Mouse (Mus musculus): ENCODE results near the gene Plekhg3. TPM values are rescaled to one million over a fixed set of nuclear protein-coding genes. Genes with fewer than 3 reads are reported as not detected.

Gene Plekhg3
- total RNA-seq, 1 experiment = 12.1 TPM

DNA sequence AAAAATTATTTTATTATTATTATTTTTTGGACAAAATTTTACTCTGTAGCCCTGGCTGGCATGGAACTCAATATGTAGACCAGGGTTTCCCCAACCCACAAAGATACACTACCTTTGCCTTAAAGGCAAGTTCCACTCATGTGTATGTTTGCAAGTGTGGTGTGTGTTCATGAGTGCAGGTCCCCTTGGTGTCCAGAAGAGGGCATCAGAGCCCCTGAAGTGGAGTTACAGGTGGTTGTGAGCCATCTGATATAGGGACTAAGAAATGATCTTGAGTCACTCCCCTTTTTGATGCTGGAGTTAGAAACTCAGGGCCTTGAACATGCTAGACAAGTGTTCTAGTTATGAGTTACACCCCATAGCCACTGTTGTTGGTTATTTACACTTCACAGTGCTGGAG lies 54.3 kb downstream of the Plekhg3 start:
- in situ Hi-C loops (cut with MboI; ENCODE audit: low sequenced_read_pairs in 2 of 2, unreplicated experiment in 2 of 2) = no loop called here

DNA sequence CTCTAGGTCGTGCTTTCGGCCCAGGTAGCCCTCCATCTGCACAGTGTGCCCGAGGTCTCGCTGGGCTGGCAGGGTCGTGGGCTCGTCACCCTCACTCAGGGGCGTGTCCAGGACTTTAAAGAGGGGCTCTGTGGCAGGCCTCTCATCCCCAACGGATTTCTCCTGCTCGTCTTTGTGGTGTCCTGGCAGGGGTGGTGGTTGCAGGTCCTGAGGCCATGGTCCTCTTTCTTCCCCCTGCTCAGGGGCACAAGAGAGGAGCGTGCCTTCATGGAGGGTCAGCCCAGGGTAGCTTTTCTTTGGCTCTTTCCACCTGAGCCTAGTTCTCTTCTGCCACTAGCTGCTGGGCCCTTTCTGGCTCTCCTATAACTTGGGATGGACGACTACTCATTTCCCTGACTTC lies 56.7 kb downstream of the Plekhg3 start:
- TF ChIP-seq ZNF384 (IDR thresholded peaks at IDR 0.05; ENCODE audit: low read depth, low read length) = no peak
- TF ChIP-seq HCFC1 (IDR thresholded peaks at IDR 0.05; ENCODE audit: borderline replicate concordance, insufficient read depth, low read length) = no peak
- no peak for TF ChIP-seq CHD2 (IDR thresholded peaks at IDR 0.05; ENCODE audit: low read depth, low read length)
- no peak for TF ChIP-seq MAFK (IDR thresholded peaks at IDR 0.05; ENCODE audit: insufficient read depth, low read depth, low read length)
- H3K4me1 ChIP-seq (ENCODE audit: control insufficient read depth in 2 of 2, insufficient read depth in 2 of 2, low read length in 2 of 2, poor library complexity in 1 of 2) = peaks cover 0 to 2% of the 10 kb centered on the region in 2 experiments; a peak in 1 of 4 replicates
- H3K4me3 ChIP-seq (ENCODE audit: insufficient read depth in 1 of 2, low read depth in 1 of 2, low read length in 2 of 2, poor library complexity in 1 of 2, severe bottlenecking in 1 of 2) = no peak overlapping the region
- no peaks in the 10 kb centered on the region for H3K36me3 ChIP-seq (ENCODE audit: control insufficient read depth, insufficient read depth, low read length, poor library complexity, severe bottlenecking)
- no peak overlapping the region for H3K9ac ChIP-seq (ENCODE audit: insufficient read depth, low read depth, low read length, poor library complexity, severe bottlenecking)
- no peak for DNase-seq (ENCODE audit: low read depth, low spot score)
- no peak overlapping the region for H3K27ac ChIP-seq (ENCODE audit: insufficient read depth, low read depth, low read length, poor library complexity, severe bottlenecking)
- in situ Hi-C loops (cut with MboI; ENCODE audit: low sequenced_read_pairs in 2 of 2, unreplicated experiment in 2 of 2) = no loop called here
- no peaks in the 10 kb centered on the region for H3K9me3 ChIP-seq (ENCODE audit: control insufficient read depth, insufficient read depth, low read depth, low read length)

More for the DNA sequence above, 54.3 kb downstream of the Plekhg3 start:
- Histone ChIP-seq H3K9ac (ENCODE audit: insufficient read depth, low read depth, low read length, poor library complexity, severe bottlenecking) (no peak overlapping the region), H3K4me1 (ENCODE audit: control insufficient read depth in 2 of 2, insufficient read depth in 2 of 2, low read length in 2 of 2, poor library complexity in 1 of 2) (peaks cover 0 to 2% of the 10 kb centered on the region in 2 experiments; a peak in 1 of 4 replicates), H3K9me3 (ENCODE audit: control insufficient read depth, insufficient read depth, low read depth, low read length) (no peaks in the 10 kb centered on the region), H3K27ac (ENCODE audit: insufficient read depth, low read depth, low read length, poor library complexity, severe bottlenecking) (no peak overlapping the region), H3K4me3 (ENCODE audit: insufficient read depth in 1 of 2, low read depth in 1 of 2, low read length in 2 of 2, poor library complexity in 1 of 2, severe bottlenecking in 1 of 2) (no peak overlapping the region), H3K36me3 (ENCODE audit: control insufficient read depth, insufficient read depth, low read length, poor library complexity, severe bottlenecking) (no peaks in the 10 kb centered on the region)
- TF ChIP-seq MAFK (IDR thresholded peaks at IDR 0.05; ENCODE audit: insufficient read depth, low read depth, low read length) = no peak
- no peak for TF ChIP-seq CHD2 (IDR thresholded peaks at IDR 0.05; ENCODE audit: low read depth, low read length)
- TF ChIP-seq HCFC1 (IDR thresholded peaks at IDR 0.05; ENCODE audit: borderline replicate concordance, insufficient read depth, low read length) = no peak
- TF ChIP-seq ZNF384 (IDR thresholded peaks at IDR 0.05; ENCODE audit: low read depth, low read length) = no peak
- no peak for TF ChIP-seq ZC3H11A (IDR thresholded peaks at IDR 0.05; ENCODE audit: borderline replicate concordance, low read depth, low read length)
- DNase-seq (ENCODE audit: low read depth, low spot score) = no peak

DNA sequence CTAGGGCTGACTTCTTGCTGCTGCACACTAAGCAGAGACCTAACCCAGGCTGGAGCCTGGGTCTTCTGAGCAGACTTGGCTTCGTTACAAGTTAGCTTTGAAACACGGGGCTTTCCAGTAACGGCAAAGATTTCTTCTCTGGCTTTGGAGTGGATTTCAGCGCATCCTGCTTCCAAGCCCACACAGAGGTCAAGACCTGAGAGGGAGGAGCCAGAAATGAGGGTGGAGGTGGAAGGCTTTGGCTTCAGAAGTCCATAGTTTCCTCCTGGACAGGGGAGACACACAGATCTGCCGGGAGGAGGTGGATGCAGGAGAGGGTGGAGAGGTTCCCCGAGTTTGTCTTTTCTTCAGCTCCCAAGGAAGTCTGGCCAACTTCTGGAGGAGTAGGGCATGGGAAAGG lies 58.8 kb downstream of the Plekhg3 start:
- in situ Hi-C loops (cut with MboI; ENCODE audit: low sequenced_read_pairs in 2 of 2, unreplicated experiment in 2 of 2) = no loop called here
- Histone ChIP-seq H3K4me1 (ENCODE audit: control insufficient read depth in 2 of 2, insufficient read depth in 2 of 2, low read length in 2 of 2, poor library complexity in 1 of 2) (peaks cover 0 to 14% of the 10 kb centered on the region in 2 experiments; a peak in 1 of 4 replicates), H3K4me3 (ENCODE audit: insufficient read depth in 1 of 2, low read depth in 1 of 2, low read length in 2 of 2, poor library complexity in 1 of 2, severe bottlenecking in 1 of 2) (no peak overlapping the region), H3K9ac (ENCODE audit: insufficient read depth, low read depth, low read length, poor library complexity, severe bottlenecking) (no peak overlapping the region), H3K9me3 (ENCODE audit: control insufficient read depth, insufficient read depth, low read depth, low read length) (no peaks in the 10 kb centered on the region), H3K27ac (ENCODE audit: insufficient read depth, low read depth, low read length, poor library complexity, severe bottlenecking) (no peak overlapping the region), H3K36me3 (ENCODE audit: control insufficient read depth, insufficient read depth, low read length, poor library complexity, severe bottlenecking) (no peaks in the 10 kb centered on the region)
- TF ChIP-seq CHD2 (IDR thresholded peaks at IDR 0.05; ENCODE audit: low read depth, low read length) (no peak), MAFK (IDR thresholded peaks at IDR 0.05; ENCODE audit: insufficient read depth, low read depth, low read length) (no peak), HCFC1 (IDR thresholded peaks at IDR 0.05; ENCODE audit: borderline replicate concordance, insufficient read depth, low read length) (no peak), ZC3H11A (IDR thresholded peaks at IDR 0.05; ENCODE audit: borderline replicate concordance, low read depth, low read length) (no peak), ZNF384 (IDR thresholded peaks at IDR 0.05; ENCODE audit: low read depth, low read length) (no peak)
- DNase-seq (ENCODE audit: low read depth, low spot score) = no peak

DNA sequence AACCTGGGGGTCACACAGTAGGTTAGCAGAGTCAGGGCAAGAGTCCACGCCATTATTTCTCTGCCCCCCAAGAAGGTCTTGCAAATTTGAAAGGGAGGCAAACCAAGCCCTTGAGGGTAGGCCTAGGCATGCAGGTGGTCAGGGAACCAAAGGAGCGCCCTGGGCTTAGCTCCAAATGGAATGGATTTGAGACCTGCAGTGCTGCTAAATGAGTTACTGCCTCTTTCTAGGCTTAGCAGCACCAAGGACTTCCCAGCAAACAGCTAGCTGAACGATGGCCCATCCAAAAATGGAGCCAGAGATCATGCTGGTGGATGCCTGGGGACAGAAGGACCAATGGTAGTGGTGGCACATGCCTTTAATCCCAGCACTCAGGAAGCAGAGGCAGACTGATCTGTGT lies 60.3 kb downstream of the Plekhg3 start:
- H3K27ac ChIP-seq (ENCODE audit: insufficient read depth, low read depth, low read length, poor library complexity, severe bottlenecking) = no peak overlapping the region

DNA sequence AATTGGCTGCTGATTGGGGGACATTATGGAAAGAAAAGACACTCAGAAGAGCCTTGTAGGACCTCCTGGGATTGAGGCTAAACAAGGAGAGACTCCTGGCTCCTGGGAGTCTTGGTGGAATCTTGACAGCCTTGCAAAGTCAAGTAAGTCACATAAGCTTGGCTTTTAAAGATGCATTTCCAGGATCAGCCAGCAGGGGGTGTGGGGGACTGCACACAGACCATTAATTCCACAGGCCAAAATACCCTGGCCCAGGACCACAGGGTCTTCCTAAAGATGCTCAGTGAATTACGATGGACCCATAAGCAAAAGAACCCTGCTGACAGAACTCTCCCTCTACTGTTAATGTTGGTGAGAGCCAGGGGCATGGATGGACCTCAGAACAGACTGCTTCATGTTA lies 61.5 kb downstream of the Plekhg3 start:
- peak; percentile 68 for DNase-seq (ENCODE audit: low read depth, low spot score)
- no peak overlapping the region for H3K9ac ChIP-seq (ENCODE audit: insufficient read depth, low read depth, low read length, poor library complexity, severe bottlenecking)
- TF ChIP-seq ZNF384 (IDR thresholded peaks at IDR 0.05; ENCODE audit: low read depth, low read length) = no peak
- TF ChIP-seq CHD2 (IDR thresholded peaks at IDR 0.05; ENCODE audit: low read depth, low read length) = no peak
- no peak for TF ChIP-seq ZC3H11A (IDR thresholded peaks at IDR 0.05; ENCODE audit: borderline replicate concordance, low read depth, low read length)
- TF ChIP-seq HCFC1 (IDR thresholded peaks at IDR 0.05; ENCODE audit: borderline replicate concordance, insufficient read depth, low read length) = no peak
- no peak for TF ChIP-seq MAFK (IDR thresholded peaks at IDR 0.05; ENCODE audit: insufficient read depth, low read depth, low read length)
- in situ Hi-C loops (cut with MboI; ENCODE audit: low sequenced_read_pairs in 2 of 2, unreplicated experiment in 2 of 2) = loop anchor here in 1 of 2 experiments (10.0 kb wide), 1 partner anchor 97 kb away; no protein-coding TSS in a partner anchor
- H3K4me3 ChIP-seq (ENCODE audit: insufficient read depth in 1 of 2, low read depth in 1 of 2, low read length in 2 of 2, poor library complexity in 1 of 2, severe bottlenecking in 1 of 2) = no peak overlapping the region
- no peak overlapping the region for H3K27ac ChIP-seq (ENCODE audit: insufficient read depth, low read depth, low read length, poor library complexity, severe bottlenecking)
- H3K4me1 ChIP-seq (ENCODE audit: control insufficient read depth in 2 of 2, insufficient read depth in 2 of 2, low read length in 2 of 2, poor library complexity in 1 of 2) = peaks cover 0 to 17% of the 10 kb centered on the region in 2 experiments; a peak in 1 of 4 replicates
- peaks cover 3% of the 10 kb centered on the region; the same call in 1 of the 2 replicates for H3K36me3 ChIP-seq (ENCODE audit: control insufficient read depth, insufficient read depth, low read length, poor library complexity, severe bottlenecking)
- no peaks in the 10 kb centered on the region for H3K9me3 ChIP-seq (ENCODE audit: control insufficient read depth, insufficient read depth, low read depth, low read length)

More for the DNA sequence above, 60.3 kb downstream of the Plekhg3 start:
- no peak for DNase-seq (ENCODE audit: low read depth, low spot score)
- Histone ChIP-seq H3K4me3 (ENCODE audit: insufficient read depth in 1 of 2, low read depth in 1 of 2, low read length in 2 of 2, poor library complexity in 1 of 2, severe bottlenecking in 1 of 2) (no peak overlapping the region), H3K4me1 (ENCODE audit: control insufficient read depth in 2 of 2, insufficient read depth in 2 of 2, low read length in 2 of 2, poor library complexity in 1 of 2) (peaks cover 0 to 15% of the 10 kb centered on the region in 2 experiments; a peak in 1 of 4 replicates), H3K9ac (ENCODE audit: insufficient read depth, low read depth, low read length, poor library complexity, severe bottlenecking) (no peak overlapping the region), H3K9me3 (ENCODE audit: control insufficient read depth, insufficient read depth, low read depth, low read length) (no peaks in the 10 kb centered on the region), H3K36me3 (ENCODE audit: control insufficient read depth, insufficient read depth, low read length, poor library complexity, severe bottlenecking) (peaks cover under 1% of the 10 kb centered on the region; the same call in 1 of the 2 replicates)
- no peak for TF ChIP-seq ZNF384 (IDR thresholded peaks at IDR 0.05; ENCODE audit: low read depth, low read length)
- in situ Hi-C loops (cut with MboI; ENCODE audit: low sequenced_read_pairs in 2 of 2, unreplicated experiment in 2 of 2) = loop anchor here in 1 of 2 experiments (10.0 kb wide), 1 partner anchor 96 kb away; no protein-coding TSS in a partner anchor
